Comparison of ENCODE assay signal across 49 mouse cellular contexts in genomic region chr6:41653173-41653572, GRCm38 (mm10). TPM values are rescaled to one million over a fixed set of nuclear protein-coding genes. Genes with fewer than 3 reads are reported as not detected.
"Had no signal": no experiment of that assay in that cellular context is flagged by ENCODE, and none has a peak within 500 bp of the region (broad histone marks: within the 10 kb centered on the region; RNA-seq: fewer than 3 reads in every experiment).

No protein-coding gene starts in this region.

- DNase-seq: heart, postnatal 10 days; heart, postnatal 14 days; heart, postnatal 36 days; heart, postnatal 4 days; kidney, adult 11 months; kidney, adult 18-20 months; kidney, adult 2 months; kidney, adult 8-10 months; kidney, adult 9 months; kidney, postnatal 10 days; kidney, postnatal 14 days; kidney, postnatal 25 days; kidney, postnatal 36 days; kidney, postnatal 4 days; layer of hippocampus, adult 9-11 months; layer of hippocampus, postnatal 36 days had no signal

- H3K9ac ChIP-seq: heart, embryonic 12.5 days; heart, embryonic 13.5 days; heart, embryonic 15.5 days; hindbrain, embryonic 12.5 days; hindbrain, embryonic 13.5 days; hindbrain, embryonic 14.5 days; hindbrain, embryonic 15.5 days; intestine, embryonic 15.5 days; kidney, embryonic 15.5 days had no signal

- H3K36me3 ChIP-seq: heart, embryonic 12.5 days; heart, embryonic 13.5 days; heart, embryonic 15.5 days; hindbrain, embryonic 10.5 days; hindbrain, embryonic 12.5 days; hindbrain, embryonic 13.5 days; hindbrain, embryonic 15.5 days; intestine, embryonic 15.5 days; kidney, embryonic 15.5 days had no signal

- H3K4me1 ChIP-seq: heart, embryonic 12.5 days; heart, embryonic 13.5 days; heart, embryonic 15.5 days; hindbrain, embryonic 10.5 days; hindbrain, embryonic 12.5 days; hindbrain, embryonic 13.5 days; hindbrain, embryonic 15.5 days; intestine, embryonic 15.5 days; kidney, embryonic 15.5 days had no signal

- ATAC-seq: hindbrain, embryonic 16.5 days; hindbrain, postnatal 0 days; inflammation-experienced regulatory T-cells, adult 6 months; intestine, embryonic 15.5 days; intestine, postnatal 0 days had no signal

- H3K27ac ChIP-seq: heart, embryonic 13.5 days; heart, embryonic 15.5 days; hindbrain, embryonic 10.5 days; hindbrain, embryonic 12.5 days; hindbrain, embryonic 13.5 days; hindbrain, embryonic 14.5 days; hindbrain, embryonic 15.5 days; hindbrain, postnatal 0 days; intestine, embryonic 15.5 days; kidney, embryonic 15.5 days; kidney, postnatal 0 days; layer of hippocampus, adult 2 months; left cerebral cortex, adult 2 months had no signal

- H3K9me3 ChIP-seq: heart, embryonic 12.5 days; heart, embryonic 13.5 days; heart, embryonic 15.5 days; hindbrain, embryonic 10.5 days; hindbrain, embryonic 12.5 days; hindbrain, embryonic 13.5 days; hindbrain, embryonic 15.5 days; intestine, embryonic 15.5 days; kidney, embryonic 15.5 days had no signal

- H3K27me3 ChIP-seq: heart, embryonic 12.5 days; heart, embryonic 13.5 days; heart, embryonic 15.5 days; hindbrain, embryonic 12.5 days; hindbrain, embryonic 13.5 days; hindbrain, embryonic 15.5 days; intestine, embryonic 15.5 days; kidney, embryonic 15.5 days had no signal

- H3K4me2 ChIP-seq: heart, embryonic 12.5 days; heart, embryonic 13.5 days; heart, embryonic 15.5 days; hindbrain, embryonic 12.5 days; hindbrain, embryonic 13.5 days; hindbrain, embryonic 14.5 days; hindbrain, embryonic 15.5 days; intestine, embryonic 15.5 days; kidney, embryonic 15.5 days had no signal

- H3K4me3 ChIP-seq: heart, embryonic 12.5 days; heart, embryonic 13.5 days; heart, embryonic 15.5 days; hindbrain, embryonic 10.5 days; hindbrain, embryonic 12.5 days; hindbrain, embryonic 13.5 days; hindbrain, embryonic 15.5 days; intestine, embryonic 15.5 days; kidney, embryonic 15.5 days; layer of hippocampus, adult 2 months; left cerebral cortex, adult 2 months had no signal

RNA-seq across cellular contexts. Expression of gene Trpv6, which starts 17.0 kb away (rescaled TPM):
- total RNA-seq: heart, postnatal 10 days; heart, postnatal 14 days; heart, postnatal 25 days; heart, postnatal 36 days; heart, postnatal 4 days; hematopoietic stem cell, adult 5-6 weeks; hindbrain, postnatal 0 days had no signal
- polyA plus RNA-seq: heart, embryonic 14.5 days; heart, embryonic 15.5 days; heart, postnatal 0 days had no signal

RNA-seq across cellular contexts. Expression of gene Trpv5, which starts 27.4 kb away (rescaled TPM):
- total RNA-seq: heart, postnatal 10 days; heart, postnatal 14 days; heart, postnatal 25 days; heart, postnatal 36 days; heart, postnatal 4 days; hematopoietic stem cell, adult 5-6 weeks; hindbrain, postnatal 0 days; layer of hippocampus, adult 18-20 months; layer of hippocampus, adult 2 months; layer of hippocampus, adult 8-10 months; layer of hippocampus, postnatal 10 days; layer of hippocampus, postnatal 14 days; layer of hippocampus, postnatal 25 days; layer of hippocampus, postnatal 36 days; left cerebral cortex, adult 18-20 months; left cerebral cortex, adult 2 months; left cerebral cortex, adult 8-10 months had no signal
- polyA plus RNA-seq: heart, embryonic 12.5 days; heart, embryonic 13.5 days; heart, embryonic 14.5 days; heart, embryonic 15.5 days; heart, embryonic 16.5 days; heart, postnatal 0 days; hindbrain, embryonic 10.5 days; hindbrain, embryonic 11.5 days; hindbrain, embryonic 12.5 days; hindbrain, embryonic 13.5 days; hindbrain, embryonic 14.5 days; hindbrain, embryonic 15.5 days; hindbrain, embryonic 16.5 days; hindbrain, postnatal 0 days; inflammation-experienced regulatory T-cells, adult 6 months; intestine, embryonic 14.5 days; large intestine, adult 2 months had no signal

RNA-seq across cellular contexts. Expression of gene Llcfc1, which starts 31.1 kb away (rescaled TPM):
- total RNA-seq: heart, postnatal 10 days; heart, postnatal 14 days; heart, postnatal 25 days; heart, postnatal 36 days; heart, postnatal 4 days; hematopoietic stem cell, adult 5-6 weeks; layer of hippocampus, adult 18-20 months; layer of hippocampus, adult 2 months; layer of hippocampus, adult 8-10 months; layer of hippocampus, postnatal 10 days; layer of hippocampus, postnatal 14 days; layer of hippocampus, postnatal 25 days; layer of hippocampus, postnatal 36 days; left cerebral cortex, adult 18-20 months; left cerebral cortex, adult 2 months; left cerebral cortex, adult 8-10 months had no signal
- polyA plus RNA-seq: heart, embryonic 12.5 days; heart, embryonic 13.5 days; heart, embryonic 14.5 days; heart, embryonic 15.5 days; heart, embryonic 16.5 days; heart, postnatal 0 days; hindbrain, embryonic 10.5 days; hindbrain, embryonic 11.5 days; hindbrain, embryonic 12.5 days; hindbrain, embryonic 13.5 days; hindbrain, embryonic 14.5 days; hindbrain, embryonic 15.5 days; hindbrain, embryonic 16.5 days; hindbrain, postnatal 0 days; inflammation-experienced regulatory T-cells, adult 6 months; intestine, embryonic 14.5 days; kidney, embryonic 14.5 days; large intestine, adult 2 months had no signal

RNA-seq across cellular contexts. Expression of gene Kel, which starts 51.0 kb away (rescaled TPM):
- total RNA-seq: hindbrain, postnatal 0 days; layer of hippocampus, adult 18-20 months; layer of hippocampus, adult 2 months; layer of hippocampus, adult 8-10 months; layer of hippocampus, postnatal 10 days; layer of hippocampus, postnatal 14 days; layer of hippocampus, postnatal 25 days; layer of hippocampus, postnatal 36 days; left cerebral cortex, adult 18-20 months; left cerebral cortex, adult 2 months; left cerebral cortex, adult 8-10 months had no signal
- polyA plus RNA-seq: inflammation-experienced regulatory T-cells, adult 6 months; large intestine, adult 2 months had no signal
